Mouse (Mus musculus) central nervous system, embryonic 11.5 days (tissue): Measurements from ENCODE around the gene Btn2a2. TPM values are rescaled to one million over a fixed set of nuclear protein-coding genes. Genes with fewer than 3 reads are reported as not detected.

Experiments used
- polyA plus RNA-seq: library from polyadenylated mRNA; depleted of rRNA; stranded (reverse); fragments of >200 nt; gene quantifications from 2 replicates; pipeline ENCODE4 v1.2.3, GENCODE M21; 2012; rRNA removed

Gene Btn2a2
- 0.34 and 0.82 TPM in 2 replicates for polyA plus RNA-seq

GRCm38 (mm10) chr13:23488400-23489322 is at the start of gene Btn2a2:
Gene Btn2a2 (minus strand): TSS chr13:23488857.

GRCm38 (mm10) chr13:23535137-23536075 is 46.7 kb upstream of the Btn2a2 start, which contains the start of gene Hist1h3g:
Gene Hist1h3g (plus strand): TSS chr13:23535422.

GRCm38 (mm10) chr13:23533560-23534367 is 45.1 kb upstream of the Btn2a2 start, which contains the start of gene Hist1h2af:
Gene Hist1h2af (plus strand): TSS chr13:23533906.

GRCm38 (mm10) chr13:23530901-23531875 is 42.5 kb upstream of the Btn2a2 start, which contains the start of gene Hist1h4h:
Gene Hist1h4h (plus strand): TSS chr13:23531050.

GRCm38 (mm10) chr13:23465600-23466109 is 23.0 kb downstream of the Btn2a2 start, which contains the start of gene Btn1a1:
Gene Btn1a1 (minus strand): TSS chr13:23465901.

Other genes with a start within 250 kb of the Btn2a2 start
- not detected in 2 replicates for gene Vmn1r223, start 241.7 kb downstream of the Btn2a2 start, polyA plus RNA-seq
- 21.3 and 30.9 TPM in 2 replicates for gene Zfp322a, start 119.6 kb downstream of the Btn2a2 start, polyA plus RNA-seq
- 8.8 and 10.0 TPM in 2 replicates for gene Abt1, start 65.0 kb downstream of the Btn2a2 start, polyA plus RNA-seq
- gene Btn1a1, start 23.0 kb downstream of the Btn2a2 start, polyA plus RNA-seq: 0.07 and 0.31 TPM in 2 replicates
- gene Hist1h4h, start 42.2 kb upstream of the Btn2a2 start, polyA plus RNA-seq: 21.7 and 31.0 TPM in 2 replicates
- 189 and 273 TPM in 2 replicates for gene Hist1h2af, start 45.0 kb upstream of the Btn2a2 start, polyA plus RNA-seq
- 38.6 and 41.4 TPM in 2 replicates for gene Hist1h3g, start 46.6 kb upstream of the Btn2a2 start, polyA plus RNA-seq
- gene Hist1h2bh, start 54.5 kb upstream of the Btn2a2 start, polyA plus RNA-seq: 3.2 and 6.3 TPM in 2 replicates
- gene Hist1h3f, start 55.2 kb upstream of the Btn2a2 start, polyA plus RNA-seq: 5.1 and 6.2 TPM in 2 replicates
- 19.4 and 22.4 TPM in 2 replicates for gene Hist1h4f, start 62.8 kb upstream of the Btn2a2 start, polyA plus RNA-seq
- gene Hist1h1d, start 64.4 kb upstream of the Btn2a2 start, polyA plus RNA-seq: 0.65 and 1.3 TPM in 2 replicates
- 41.5 and 49.2 TPM in 2 replicates for gene Hist1h3e, start 73.5 kb upstream of the Btn2a2 start, polyA plus RNA-seq
- 17.0 and 26.2 TPM in 2 replicates for gene Hist1h2ae, start 82.4 kb upstream of the Btn2a2 start, polyA plus RNA-seq
- gene Hist1h2bg, start 82.5 kb upstream of the Btn2a2 start, polyA plus RNA-seq: 14.7 and 42.2 TPM in 2 replicates
- gene Hist1h2bf, start 85.3 kb upstream of the Btn2a2 start, polyA plus RNA-seq: 8.0 and 18.9 TPM in 2 replicates
- 2.4 and 8.0 TPM in 2 replicates for gene Hist1h2ad, start 85.5 kb upstream of the Btn2a2 start, polyA plus RNA-seq
- 21.2 and 34.9 TPM in 2 replicates for gene Hist1h3d, start 86.9 kb upstream of the Btn2a2 start, polyA plus RNA-seq
- gene Hist1h4d, start 92.7 kb upstream of the Btn2a2 start, polyA plus RNA-seq: 10.3 and 11.7 TPM in 2 replicates
- gene Hist1h2be, start 132.3 kb upstream of the Btn2a2 start, polyA plus RNA-seq: 1.9 and 4.2 TPM in 2 replicates
- 11.1 and 13.7 TPM in 2 replicates for gene Hist1h1e, start 133.7 kb upstream of the Btn2a2 start, polyA plus RNA-seq
- 1.2 and 2.0 TPM in 2 replicates for gene Hist1h2ac, start 195.1 kb upstream of the Btn2a2 start, polyA plus RNA-seq
- 17.0 and 27.2 TPM in 2 replicates for gene Hist1h2bc, start 195.3 kb upstream of the Btn2a2 start, polyA plus RNA-seq
- gene Hist1h1t, start 207.0 kb upstream of the Btn2a2 start, polyA plus RNA-seq: 0.11 and 0.17 TPM in 2 replicates
- 7.5 and 10.3 TPM in 2 replicates for gene Hist1h4c, start 209.6 kb upstream of the Btn2a2 start, polyA plus RNA-seq
- 1.8 and 1.9 TPM in 2 replicates for gene Hfe, start 222.0 kb upstream of the Btn2a2 start, polyA plus RNA-seq
- gene Hist1h1c, start 250.0 kb upstream of the Btn2a2 start, polyA plus RNA-seq: 13.2 and 15.1 TPM in 2 replicates